Mouse (Mus musculus) left cerebral cortex, adult 2 months (tissue): ENCODE measurements around the gene Vwa8. TPM values are rescaled to one million over a fixed set of nuclear protein-coding genes. Genes with fewer than 3 reads are reported as not detected.

Source experiments
- DNase-seq, 2 experiments: peaks; one replicate each; pipeline ENCODE4 v3.0.0; 2021 to 2022; ENCODE audit warnings: low spot score in 2 of 2, mixed read lengths in 1 of 2; ENCODE audit errors: extremely low spot score in 1 of 2
- H3K27ac ChIP-seq: fragments of 200-600 bp; 2 replicates; pipeline ENCODE4 v1.8.1; 2022
- H3K4me3 ChIP-seq: fragments of 200-600 bp; 2 replicates; pipeline ENCODE4 v1.8.1; 2022
- CTCF ChIP-seq: fragments of 200-600 bp; IDR thresholded peaks from 2 replicates; pipeline ENCODE4 v1.8.1; 2022; ENCODE audit warnings: antibody characterized with exemption, mild to moderate bottlenecking, moderate library complexity
- intact Hi-C: fragments of 180-260 bp; cut with DNase I; formaldehyde crosslinking; loops from one replicate; pipeline ENCODE4 v1.15.1; 2025
- total RNA-seq, 2 experiments: library from RNA; stranded (reverse); gene quantifications; 2 replicates each; pipeline ENCODE4 v1.2.3; 2021

Gene Vwa8
- total RNA-seq, 2 experiments from 2014 or later: 31.7 to 32.3 TPM

DNA sequence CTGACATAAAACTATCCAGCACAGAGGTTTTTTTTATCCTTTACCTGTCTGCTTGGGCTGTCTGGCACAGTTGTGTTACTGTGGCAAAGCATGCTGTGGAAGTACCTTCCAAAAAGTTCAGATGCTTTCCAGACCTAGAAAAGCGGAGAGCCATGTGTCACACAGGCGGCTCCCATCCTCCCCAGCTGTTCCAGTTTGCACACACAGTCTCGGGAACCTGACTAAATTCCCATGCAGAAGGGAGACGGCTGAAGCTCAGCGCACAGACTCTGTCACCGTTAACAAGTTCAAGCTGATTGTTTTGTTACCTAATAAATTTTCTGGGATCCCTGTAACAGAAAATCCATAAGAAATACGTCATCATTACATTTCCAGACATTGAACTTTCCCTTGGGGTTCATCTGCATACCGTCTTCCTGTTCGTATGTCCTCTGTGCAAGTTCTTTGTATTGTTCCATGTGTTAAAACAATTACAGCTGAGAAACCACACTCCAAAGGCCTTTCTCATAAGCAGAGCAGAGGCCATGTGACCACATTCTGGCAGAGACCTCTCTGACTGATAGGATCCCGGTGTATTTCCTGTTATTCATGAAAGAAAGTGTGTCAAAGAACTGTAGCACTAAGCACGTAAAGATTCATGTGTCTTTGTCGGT lies 331.4 kb downstream of the Vwa8 start:
- TF ChIP-seq CTCF: no peak
- Histone ChIP-seq H3K4me3 (no peak overlapping the region), H3K27ac (no peak overlapping the region)
- DNase-seq: no peak
- intact Hi-C loops: no loop called here

DNA sequence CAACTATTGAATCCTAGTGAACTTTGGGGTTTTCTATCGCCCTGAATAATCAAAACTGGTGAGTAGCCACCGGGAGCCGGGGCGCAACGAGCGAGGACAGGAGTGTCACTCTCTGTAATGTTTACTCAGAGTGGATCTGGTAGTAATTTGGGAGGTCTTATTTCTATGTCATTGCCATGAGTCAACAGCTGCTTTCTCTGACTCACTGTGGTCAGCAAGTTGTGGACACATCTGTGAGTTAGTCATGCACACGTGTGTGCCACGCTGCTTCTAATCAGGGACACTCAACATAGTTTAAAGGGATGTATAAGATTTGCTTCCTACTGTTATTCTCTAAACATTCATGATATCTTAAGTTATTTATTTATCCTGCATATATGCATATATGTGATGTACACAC lies 332.9 kb downstream of the Vwa8 start:
- no peak for DNase-seq
- Histone ChIP-seq H3K4me3 (no peak overlapping the region), H3K27ac (no peak overlapping the region)
- intact Hi-C loops: no loop called here
- TF ChIP-seq CTCF: no peak

DNA sequence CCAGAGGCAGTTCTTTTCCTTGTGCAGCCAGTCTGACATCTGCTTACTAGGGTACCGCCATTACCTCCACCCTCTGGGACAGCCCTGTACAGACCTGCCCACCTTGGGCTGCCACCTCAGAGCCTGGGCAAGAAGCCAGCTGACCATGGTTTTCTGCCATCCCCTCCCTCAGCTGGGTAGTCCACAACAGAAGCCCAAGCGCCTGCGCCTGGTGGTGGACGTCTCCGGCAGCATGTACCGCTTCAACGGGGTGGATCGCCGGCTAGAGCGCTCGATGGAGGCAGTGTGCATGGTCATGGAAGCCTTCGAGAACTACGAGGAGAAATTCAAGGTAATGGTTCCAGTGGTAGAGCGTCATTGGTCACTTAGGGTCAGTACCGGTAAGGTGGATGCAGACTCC lies 333.9 kb downstream of the Vwa8 start:
- H3K4me3 ChIP-seq: no peak overlapping the region
- DNase-seq: no peak
- TF ChIP-seq CTCF: no peak
- no peak overlapping the region for H3K27ac ChIP-seq
- intact Hi-C loops: no loop called here

DNA sequence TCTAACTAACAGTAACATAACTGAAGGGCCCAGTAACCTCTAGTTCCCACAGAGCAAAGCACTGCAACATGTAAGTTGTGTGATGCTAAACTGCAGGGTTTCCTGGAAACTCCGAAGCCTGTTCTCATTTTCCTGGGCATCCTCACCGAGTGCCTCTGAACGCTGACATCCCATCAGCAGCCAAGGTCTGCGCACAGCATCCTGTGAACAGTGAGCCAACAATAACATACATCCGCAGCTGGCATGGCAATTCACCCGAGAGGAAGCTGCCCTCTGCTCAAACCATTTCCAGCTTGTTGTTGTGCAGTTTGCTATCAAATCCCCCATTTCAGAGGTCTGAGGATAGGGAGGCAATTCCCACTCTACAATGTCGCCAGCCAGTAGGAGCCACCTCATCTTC lies 334.4 kb downstream of the Vwa8 start:
- Histone ChIP-seq H3K4me3 (no peak overlapping the region), H3K27ac (no peak overlapping the region)
- TF ChIP-seq CTCF: no peak
- DNase-seq: no peak
- intact Hi-C loops: no loop called here

DNA sequence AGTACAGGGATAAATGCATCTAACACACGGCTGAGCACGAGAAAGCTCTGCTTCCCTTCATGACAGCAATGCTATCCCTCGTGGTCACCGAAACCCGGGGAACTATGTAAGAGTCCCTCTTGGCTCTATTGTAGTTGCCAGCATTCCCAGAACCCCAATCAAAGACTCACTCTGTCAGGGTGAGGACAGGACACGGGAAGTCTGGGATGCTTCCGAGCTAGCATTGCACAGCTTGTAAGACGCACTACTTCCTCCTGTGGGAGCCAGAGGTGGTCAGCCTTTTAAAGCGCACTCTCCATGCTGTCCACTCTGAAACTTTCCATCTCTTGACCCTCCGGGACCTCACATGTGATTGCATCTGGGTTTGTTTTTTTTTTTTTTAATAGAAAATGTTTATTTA lies 335.2 kb downstream of the Vwa8 start:
- no peak for DNase-seq
- Histone ChIP-seq H3K4me3 (no peak overlapping the region), H3K27ac (no peak overlapping the region)
- no peak for TF ChIP-seq CTCF
- intact Hi-C loops: no loop called here

DNA sequence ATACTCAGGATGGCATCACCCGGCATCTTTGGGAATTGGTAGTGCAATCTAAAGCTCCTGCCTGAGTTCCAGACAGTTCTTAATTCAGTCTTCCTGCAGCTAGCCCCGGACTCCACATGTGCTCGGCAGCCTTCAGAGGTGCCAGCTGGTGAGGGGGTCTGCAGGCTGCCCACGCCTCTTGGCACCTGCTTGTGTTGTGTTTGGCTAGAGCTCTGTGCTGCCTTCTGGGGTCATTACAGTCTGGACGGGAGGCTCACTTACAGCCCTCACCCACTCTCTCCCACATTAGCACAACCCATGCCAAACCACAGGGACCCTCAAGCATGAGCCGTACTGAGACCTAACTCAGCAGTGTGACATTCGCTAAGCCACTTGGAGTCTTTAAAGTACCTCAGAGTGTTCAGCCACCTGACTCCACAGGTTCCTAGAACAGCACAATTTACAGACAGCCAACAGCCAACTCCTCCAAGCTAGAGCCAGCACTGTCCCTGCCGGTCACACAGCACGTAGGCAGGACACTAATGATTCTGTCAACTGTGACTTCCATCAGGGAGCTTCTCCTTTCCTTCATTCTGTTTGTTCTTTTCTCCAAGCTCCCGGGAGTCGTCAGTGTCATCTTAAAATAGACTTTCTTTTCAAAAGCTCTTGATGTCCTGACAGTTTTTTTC lies 336.3 kb downstream of the Vwa8 start:
- Histone ChIP-seq H3K27ac (no peak overlapping the region), H3K4me3 (no peak overlapping the region)
- intact Hi-C loops: no loop called here
- DNase-seq: no peak
- no peak for TF ChIP-seq CTCF

DNA sequence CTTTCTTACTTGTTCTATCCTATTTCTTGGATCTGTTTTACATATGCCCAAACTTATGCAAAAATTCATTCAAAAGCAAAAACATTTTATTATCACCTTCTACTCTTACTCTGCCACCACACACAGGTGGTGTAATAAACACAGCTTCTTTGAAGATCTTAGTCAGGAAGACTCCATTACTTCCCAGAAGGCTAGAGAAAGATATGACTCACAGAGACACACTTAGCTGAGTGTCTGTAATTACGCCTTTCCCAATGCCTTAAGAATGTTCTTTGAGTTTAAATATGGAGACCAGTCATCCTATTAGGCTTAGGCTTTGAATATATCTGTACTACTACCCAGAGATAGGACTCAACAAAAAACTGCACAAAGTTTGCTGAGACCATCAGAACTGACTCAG lies 338.1 kb downstream of the Vwa8 start:
- no peak for TF ChIP-seq CTCF
- Histone ChIP-seq H3K4me3 (no peak overlapping the region), H3K27ac (no peak overlapping the region)
- intact Hi-C loops: no loop called here
- DNase-seq: no peak

DNA sequence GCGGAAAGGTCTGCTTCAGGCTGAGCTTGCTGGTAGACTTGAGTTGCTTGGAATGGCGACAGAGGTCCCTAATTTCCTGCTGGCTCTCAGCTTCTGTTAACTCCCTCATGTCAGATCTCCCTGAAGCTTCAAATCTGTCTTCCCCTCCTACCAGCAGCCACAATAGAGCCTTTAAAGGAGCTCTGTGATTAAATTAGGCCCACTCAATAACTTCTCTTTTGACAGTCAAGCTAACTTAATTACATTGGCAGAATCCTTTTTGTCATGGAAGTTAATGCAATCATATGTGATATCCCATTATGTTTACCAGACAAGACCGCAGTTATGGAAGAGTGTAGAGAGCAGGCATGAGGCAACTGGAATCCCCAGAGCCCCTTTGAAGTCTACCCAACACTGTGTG lies 347.9 kb downstream of the Vwa8 start:
- no peak overlapping the region for H3K27ac ChIP-seq
- intact Hi-C loops: no loop called here
- no peak overlapping the region for H3K4me3 ChIP-seq
- no peak for TF ChIP-seq CTCF
- no peak for DNase-seq

DNA sequence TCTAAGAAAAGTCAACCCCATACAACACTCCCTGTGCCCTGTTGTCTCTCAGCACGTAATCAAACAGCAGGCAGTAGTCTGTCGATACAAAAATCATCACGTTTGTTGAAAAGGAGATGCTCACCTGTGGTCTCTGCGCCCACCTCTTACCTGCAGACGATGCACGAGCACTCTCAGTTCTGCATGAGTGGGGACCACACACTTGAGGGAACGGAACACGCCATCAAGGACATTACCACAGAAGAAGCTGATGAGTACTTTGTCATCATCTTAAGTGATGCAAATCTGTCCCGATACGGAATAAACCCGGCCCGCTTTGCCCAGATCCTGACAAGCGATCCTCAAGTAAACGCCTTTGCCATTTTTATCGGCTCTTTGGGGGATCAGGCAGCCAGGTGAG lies 349.2 kb downstream of the Vwa8 start:
- TF ChIP-seq CTCF: no peak
- Histone ChIP-seq H3K4me3 (no peak overlapping the region), H3K27ac (no peak overlapping the region)
- intact Hi-C loops: no loop called here
- DNase-seq: no peak

DNA sequence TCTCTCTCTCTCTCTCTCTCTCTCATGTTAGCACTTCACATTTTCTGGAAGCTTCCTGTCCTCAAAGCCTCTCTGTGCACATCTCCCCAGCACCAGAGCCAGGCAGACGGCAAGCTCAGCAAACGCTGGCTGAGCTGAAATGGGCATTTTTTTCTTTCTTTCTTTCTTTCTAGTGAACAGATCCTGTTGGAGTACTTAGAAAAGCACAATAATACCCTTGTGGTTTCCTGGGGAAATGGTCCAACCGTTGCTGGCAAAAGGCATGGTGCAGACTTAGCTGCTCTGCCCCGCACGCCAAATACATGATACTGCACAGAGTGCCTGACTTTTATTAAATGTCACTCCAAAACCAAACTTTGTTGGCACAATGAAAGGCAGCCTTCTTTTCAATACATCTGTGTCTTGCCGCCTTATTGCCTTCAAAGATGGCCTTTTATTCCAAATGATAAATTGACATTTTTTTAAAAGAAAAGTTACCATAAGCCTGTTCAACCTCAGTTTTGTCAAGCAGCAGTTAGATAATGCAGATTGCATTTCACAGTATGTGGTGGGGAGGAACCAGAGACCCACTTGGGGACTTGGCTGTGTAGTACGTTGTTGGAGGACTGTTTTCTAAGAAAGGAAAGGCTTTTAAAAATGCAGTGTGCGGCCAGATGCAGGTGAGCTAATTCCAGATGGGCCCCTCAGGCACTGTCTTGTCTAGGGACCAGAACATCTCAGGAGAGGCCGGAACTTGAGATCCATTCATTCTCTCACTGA lies 351.5 kb downstream of the Vwa8 start:
- intact Hi-C loops: loop anchor here (5.0 kb wide), 1 partner anchor 102 kb away; the partner anchor contains the start of gene Rgcc
- peak overlapping the region; percentile 13; the same call in 1 of the 2 replicates for H3K27ac ChIP-seq
- DNase-seq: no peak

DNA sequence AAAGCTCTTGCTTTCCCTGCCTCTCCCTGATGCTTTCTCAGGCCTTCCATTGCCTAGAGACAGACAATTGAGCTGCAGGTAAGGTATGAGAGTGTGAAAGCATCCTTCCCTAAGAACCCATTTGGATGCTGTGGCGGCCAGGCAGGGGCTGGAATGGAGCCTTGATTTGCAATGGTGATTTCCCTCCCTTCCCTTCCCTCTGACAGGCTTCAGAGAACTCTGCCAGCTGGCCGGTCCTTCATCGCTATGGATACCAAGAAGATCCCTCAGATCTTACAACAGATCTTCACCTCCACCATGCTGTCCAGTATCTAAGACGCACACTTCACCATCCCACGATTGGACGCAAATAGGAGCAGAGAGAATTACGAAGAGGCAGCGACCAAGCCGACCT lies 352.0 kb downstream of the Vwa8 start:
- intact Hi-C loops: loop anchor here (5.0 kb wide), 1 partner anchor 101 kb away; the partner anchor contains the start of gene Rgcc
- Histone ChIP-seq H3K27ac (peak overlapping the region; percentile 55), H3K4me3 (no peak overlapping the region)
- DNase-seq: peak in 1 of 2 experiments; percentile 13
- TF ChIP-seq CTCF: no peak

More for the DNA sequence above, 351.5 kb downstream of the Vwa8 start:
- H3K4me3 ChIP-seq: no peak overlapping the region
- TF ChIP-seq CTCF: peak; percentile 8; the same call in 1 of the 2 replicates

DNA sequence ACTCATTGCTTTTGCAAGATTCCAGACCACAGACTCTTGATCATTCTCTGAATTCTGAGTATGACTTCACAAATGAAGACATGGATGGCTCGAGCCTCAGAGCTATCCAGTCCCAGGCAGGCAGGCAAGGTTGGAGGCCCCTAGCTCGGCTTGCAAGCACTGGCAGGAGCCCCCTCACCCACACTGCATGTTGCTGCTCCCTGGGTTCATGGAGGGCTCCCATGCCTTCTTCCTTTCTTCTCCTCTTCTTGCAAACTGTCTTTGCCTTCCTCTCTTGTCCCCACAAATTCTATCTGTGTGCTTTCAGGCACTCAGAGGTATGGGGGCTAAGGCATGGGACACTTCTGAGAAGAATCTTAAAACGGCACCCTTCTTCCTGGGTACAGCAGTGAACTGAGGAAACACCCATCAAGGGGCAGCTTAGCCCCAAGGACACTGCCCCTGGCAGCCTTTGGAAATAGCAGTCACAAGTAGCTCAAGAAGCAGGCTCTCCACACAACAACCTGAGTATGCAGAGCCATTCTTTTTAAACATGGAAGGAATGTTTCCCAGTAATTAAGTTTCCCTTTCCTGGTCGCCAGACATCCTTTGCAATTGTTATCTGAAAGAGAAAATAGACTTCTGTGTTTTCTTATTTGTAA lies 354.0 kb downstream of the Vwa8 start:
- DNase-seq: no peak
- intact Hi-C loops: loop anchor here (5.0 kb wide), 1 partner anchor 99 kb away; the partner anchor contains the start of gene Rgcc
- no peak for TF ChIP-seq CTCF
- Histone ChIP-seq H3K4me3 (no peak overlapping the region), H3K27ac (peak overlapping the region; percentile 79)
